Mouse (Mus musculus): ENCODE measurements around the gene Bpifa5.

DNA sequence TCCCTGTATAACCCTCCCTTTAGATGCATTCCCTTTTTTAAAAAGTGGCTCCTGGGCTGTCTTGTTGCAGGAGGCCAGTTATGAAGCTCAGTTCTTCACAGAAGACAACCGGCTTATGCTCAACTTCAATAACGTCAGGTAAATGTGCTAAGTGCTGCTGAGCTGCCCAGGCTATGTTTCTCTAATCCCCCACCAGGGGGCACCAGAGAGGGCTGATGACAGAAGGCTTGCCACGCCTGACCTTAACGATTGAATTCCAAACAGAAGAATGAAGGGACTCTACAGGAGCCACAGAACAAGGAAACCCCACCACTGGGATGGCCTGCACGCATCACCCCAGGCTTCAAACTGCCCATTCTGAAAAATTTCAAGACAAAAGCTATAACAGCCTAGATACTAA is 52.8 kb downstream of the Bpifa5 start:
- TF ChIP-seq FLI1 (IDR thresholded peaks at IDR 0.05; ENCODE audit: low read length): no peak
- no peak for TF ChIP-seq GATA1 (IDR thresholded peaks at IDR 0.05; ENCODE audit: borderline replicate concordance, low read length)

All from megakaryocyte, embryonic 14.5 days (primary cell).